ENCODE assay signal across 13 mouse cellular contexts in genomic region chr7:24459843-24460242, GRCm38 (mm10). TPM values are rescaled to one million over a fixed set of nuclear protein-coding genes. Genes with fewer than 3 reads are reported as not detected.
A peak's percentile ranks its signal among the peaks of the same experiment; 100 is the strongest.
DNase-seq lines count a peak whose midpoint lies in the region; ATAC-seq lines count a peak whose summit lies in the region.
"Had no signal": no experiment of that assay in that cellular context is flagged by ENCODE, and none has a peak within 500 bp of the region (broad histone marks: within the 10 kb centered on the region; RNA-seq: fewer than 3 reads in every experiment).

No protein-coding gene starts in this region.

- intact Hi-C loops in gastrocnemius, postnatal 14 days (cut with DNase I; ENCODE audit: low total_unique reads): no loop called here

- WGBS in kidney, embryonic 15.5 days: 40% methylated on average over 3 of the region's 3 CpGs
- WGBS in liver, embryonic 16.5 days (ENCODE audit: insufficient replicate concordance): 63% methylated on average over 3 of the region's 3 CpGs
- 43% methylated on average over 3 of the region's 3 CpGs for WGBS in stomach, embryonic 14.5 days

- H3K36me3 ChIP-seq in kidney, embryonic 15.5 days: no peaks in the 10 kb centered on the region
- no peaks in the 10 kb centered on the region for H3K36me3 ChIP-seq in liver, embryonic 16.5 days (ENCODE audit: control insufficient read depth, insufficient read depth)
- H3K36me3 ChIP-seq in stomach, embryonic 14.5 days (ENCODE audit: control insufficient read depth, insufficient read depth, low read length): no peaks in the 10 kb centered on the region
- H3K36me3 ChIP-seq: heart, embryonic 13.5 days; limb, embryonic 10.5 days; neural tube, embryonic 15.5 days had no signal

- no peak for ATAC-seq in kidney, embryonic 15.5 days (replicated peaks; ENCODE audit: low FRiP score)
- ATAC-seq in liver, embryonic 16.5 days (ENCODE audit: low read depth): no peak
- ATAC-seq in stomach, embryonic 14.5 days (ENCODE audit: insufficient number of reproducible peaks, insufficient read depth, low FRiP score, low read depth): peak; percentile 70

- DNase-seq in kidney, adult 9 months: no peak
- peak; percentile 33 for DNase-seq in gastrocnemius, postnatal 14 days
- DNase-seq in neural tube, embryonic 10.5 days (ENCODE audit: extremely low spot score, low spot score): no peak
- no peak for DNase-seq in layer of hippocampus, postnatal 10 days (ENCODE audit: low spot score in 2 of 2)
- DNase-seq in cerebellum, adult 11 months: no peak
- DNase-seq: thymus, adult 2 months had no signal

- H3K9me3 ChIP-seq in kidney, embryonic 15.5 days (replicated peaks): no peaks in the 10 kb centered on the region
- H3K9me3 ChIP-seq in liver, embryonic 16.5 days (replicated peaks; ENCODE audit: control insufficient read depth, low read length): no peaks in the 10 kb centered on the region
- H3K9me3 ChIP-seq in stomach, embryonic 14.5 days (ENCODE audit: control insufficient read depth, low read depth, low read length): no peaks in the 10 kb centered on the region
- H3K9me3 ChIP-seq: heart, embryonic 13.5 days; limb, embryonic 10.5 days; neural tube, embryonic 15.5 days had no signal

- no peak overlapping the region for H3K9ac ChIP-seq in kidney, embryonic 15.5 days
- H3K9ac ChIP-seq in liver, embryonic 16.5 days (ENCODE audit: low read depth, low read length): no peak overlapping the region
- H3K9ac ChIP-seq in stomach, embryonic 14.5 days (replicated peaks; ENCODE audit: low read depth, low read length): no peak overlapping the region
- H3K9ac ChIP-seq: heart, embryonic 13.5 days; neural tube, embryonic 15.5 days had no signal

- peak overlapping the region; percentile 37; the same call in 1 of the 2 replicates for H3K27ac ChIP-seq in kidney, embryonic 15.5 days
- peak overlapping the region; percentile 43; the same call in 1 of the 2 replicates for H3K27ac ChIP-seq in liver, embryonic 16.5 days (ENCODE audit: low read length)
- H3K27ac ChIP-seq in stomach, embryonic 14.5 days (ENCODE audit: low read length): peak overlapping the region; percentile 48; the same call in 1 of the 2 replicates
- H3K27ac ChIP-seq: heart, embryonic 13.5 days; limb, embryonic 10.5 days; neural tube, embryonic 15.5 days had no signal

- no peak overlapping the region for H3K4me2 ChIP-seq in kidney, embryonic 15.5 days
- no peak overlapping the region for H3K4me2 ChIP-seq in liver, embryonic 16.5 days (ENCODE audit: low read depth, low read length)
- no peak overlapping the region for H3K4me2 ChIP-seq in stomach, embryonic 14.5 days (replicated peaks; ENCODE audit: low read depth, low read length)
- H3K4me2 ChIP-seq: heart, embryonic 13.5 days; neural tube, embryonic 15.5 days had no signal

- H3K4me3 ChIP-seq in kidney, embryonic 15.5 days (replicated peaks): no peak overlapping the region
- no peak overlapping the region for H3K4me3 ChIP-seq in liver, embryonic 16.5 days (ENCODE audit: low read depth, low read length)
- H3K4me3 ChIP-seq in stomach, embryonic 14.5 days (ENCODE audit: low read depth, low read length): no peak overlapping the region
- H3K4me3 ChIP-seq: heart, embryonic 13.5 days; limb, embryonic 10.5 days; neural tube, embryonic 15.5 days had no signal

- peaks cover 39% of the 10 kb centered on the region for H3K4me1 ChIP-seq in kidney, embryonic 15.5 days
- no peaks in the 10 kb centered on the region; the same call in 1 of the 2 replicates for H3K4me1 ChIP-seq in liver, embryonic 16.5 days (ENCODE audit: control insufficient read depth, low read depth, low read length)
- H3K4me1 ChIP-seq in stomach, embryonic 14.5 days (ENCODE audit: control insufficient read depth, insufficient read depth, low read length): peaks cover 13% of the 10 kb centered on the region; the same call in 1 of the 2 replicates

- no peaks in the 10 kb centered on the region for H3K27me3 ChIP-seq in kidney, embryonic 15.5 days
- peaks cover 3% of the 10 kb centered on the region; the same call in 1 of the 2 replicates for H3K27me3 ChIP-seq in liver, embryonic 16.5 days (ENCODE audit: control insufficient read depth, insufficient read depth, low read depth, low read length)
- no peaks in the 10 kb centered on the region for H3K27me3 ChIP-seq in stomach, embryonic 14.5 days (ENCODE audit: control insufficient read depth, insufficient read depth, low read length)
- H3K27me3 ChIP-seq: neural tube, embryonic 15.5 days had no signal

RNA-seq across cellular contexts. Expression of gene Plaur, which starts 2.4 kb away (rescaled TPM):
- 14.4 and 15.3 TPM in 2 replicates for polyA plus RNA-seq in kidney, embryonic 15.5 days (2015; fragmentation: Nextera tagmentation; extraction: Ambion mirVana)
- total RNA-seq in gastrocnemius, postnatal 14 days (2021): 1 to 10 TPM in 1 of 2 experiments, under 1 TPM in 1; 0.84 to 1.2 TPM
- 5.9 and 6.6 TPM in 2 replicates for polyA plus RNA-seq in liver, embryonic 16.5 days (2015; fragmentation: Nextera tagmentation; extraction: Ambion mirVana)
- polyA plus RNA-seq in stomach, embryonic 14.5 days (2014; fragmentation: Nextera tagmentation; extraction: Ambion mirVana): 12.6 and 14.7 TPM in 2 replicates
- total RNA-seq in layer of hippocampus, postnatal 10 days (2021): 1 to 10 TPM; 1.3 to 2.3 TPM

RNA-seq across cellular contexts. Expression of gene Irgc1, which starts 7.7 kb away (rescaled TPM):
- not detected in 2 replicates for polyA plus RNA-seq in kidney, embryonic 15.5 days (2015; fragmentation: Nextera tagmentation; extraction: Ambion mirVana)
- under 1 TPM in 1 of 2 experiments, not detected in 1; 0.12 TPM for total RNA-seq in gastrocnemius, postnatal 14 days (2021)
- not detected in 2 replicates for polyA plus RNA-seq in liver, embryonic 16.5 days (2015; fragmentation: Nextera tagmentation; extraction: Ambion mirVana)
- polyA plus RNA-seq in stomach, embryonic 14.5 days (2014; fragmentation: Nextera tagmentation; extraction: Ambion mirVana): not detected in 2 replicates
- total RNA-seq in layer of hippocampus, postnatal 10 days (2021): not detected
- polyA plus RNA-seq: heart, embryonic 13.5 days; limb, embryonic 10.5 days; neural tube, embryonic 15.5 days had no signal

RNA-seq across cellular contexts. Expression of gene Cadm4, which starts 22.0 kb away (rescaled TPM):
- polyA plus RNA-seq in kidney, embryonic 15.5 days (2015; fragmentation: Nextera tagmentation; extraction: Ambion mirVana): 6.8 and 7.3 TPM in 2 replicates
- total RNA-seq in gastrocnemius, postnatal 14 days (2021): 10 to 100 TPM in 1 of 2 experiments, 1 to 10 TPM in 1; 5.3 to 17.7 TPM
- 0.24 TPM in 1 of 2 replicates, not detected in the other for polyA plus RNA-seq in liver, embryonic 16.5 days (2015; fragmentation: Nextera tagmentation; extraction: Ambion mirVana)
- polyA plus RNA-seq in stomach, embryonic 14.5 days (2014; fragmentation: Nextera tagmentation; extraction: Ambion mirVana): 1.4 and 1.5 TPM in 2 replicates
- total RNA-seq in layer of hippocampus, postnatal 10 days (2021): 100 to 1,000 TPM; 269 to 279 TPM

RNA-seq across cellular contexts. Expression of gene Zfp428, which starts 47.0 kb away (rescaled TPM):
- polyA plus RNA-seq in kidney, embryonic 15.5 days (2015; fragmentation: Nextera tagmentation; extraction: Ambion mirVana): 61.6 and 66.6 TPM in 2 replicates
- total RNA-seq in gastrocnemius, postnatal 14 days (2021): 1 to 10 TPM; 6.4 to 8.3 TPM
- 2.7 and 3.2 TPM in 2 replicates for polyA plus RNA-seq in liver, embryonic 16.5 days (2015; fragmentation: Nextera tagmentation; extraction: Ambion mirVana)
- polyA plus RNA-seq in stomach, embryonic 14.5 days (2014; fragmentation: Nextera tagmentation; extraction: Ambion mirVana): 28.5 and 30.9 TPM in 2 replicates
- 10 to 100 TPM; 61.3 to 64.6 TPM for total RNA-seq in layer of hippocampus, postnatal 10 days (2021)

RNA-seq across cellular contexts. Expression of gene AC161166.1, which starts 52.4 kb away (rescaled TPM):
- 0.48 and 0.68 TPM in 2 replicates for polyA plus RNA-seq in kidney, embryonic 15.5 days (2015; fragmentation: Nextera tagmentation; extraction: Ambion mirVana)
- not detected for total RNA-seq in gastrocnemius, postnatal 14 days (2021)
- not detected in 2 replicates for polyA plus RNA-seq in liver, embryonic 16.5 days (2015; fragmentation: Nextera tagmentation; extraction: Ambion mirVana)
- 0.21 and 0.29 TPM in 2 replicates for polyA plus RNA-seq in stomach, embryonic 14.5 days (2014; fragmentation: Nextera tagmentation; extraction: Ambion mirVana)
- not detected for total RNA-seq in layer of hippocampus, postnatal 10 days (2021)
- polyA plus RNA-seq: cortical plate, adult 2 months had no signal
